8 mouse cellular contexts compared by ENCODE assay signal in the genomic region with DNA sequence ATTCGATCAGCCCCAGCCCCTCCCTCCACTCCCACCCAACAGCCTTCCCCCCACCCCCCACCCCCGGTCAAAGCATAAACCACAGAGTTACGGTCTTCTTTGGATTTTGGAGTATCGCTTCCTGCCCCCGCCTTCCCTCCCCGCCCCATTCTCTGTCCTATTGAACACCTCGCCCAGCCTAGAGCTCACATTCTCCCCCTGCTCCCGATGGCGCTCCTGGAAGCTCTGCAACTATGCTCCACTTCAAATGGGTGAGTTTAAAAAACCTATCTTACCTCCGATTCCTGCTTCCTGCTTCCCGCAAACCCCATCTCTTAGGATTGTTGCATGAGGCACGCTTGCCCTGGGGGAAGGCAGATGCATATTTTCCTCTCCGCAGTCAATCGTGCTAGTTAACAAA.
A peak's percentile ranks its signal among the peaks of the same experiment; 100 is the strongest.
DNase-seq lines count a peak whose midpoint lies in the region; ATAC-seq and TF ChIP-seq lines count a peak whose summit lies in the region.

No protein-coding gene starts in this region.

- WGBS in midbrain, embryonic 14.5 days, result under 1% methylated on average over 14 of the region's 14 CpGs

- peak overlapping the region; percentile 95 for H3K27ac ChIP-seq in left cerebral cortex, adult 2 months
- H3K27ac ChIP-seq in midbrain, embryonic 14.5 days (replicated peaks; ENCODE audit: low read depth, low read length), result peak overlapping the region; percentile 100

- H3K27me3 ChIP-seq in midbrain, embryonic 14.5 days (ENCODE audit: control insufficient read depth, insufficient read depth, low read length), result no peaks in the 10 kb centered on the region

- intact Hi-C loops in left cerebral cortex, adult 2 months (cut with DNase I), result loop anchor here (1.0 to 2.0 kb wide), 4 partner anchors 30 to 204 kb away; no protein-coding TSS in a partner anchor

- peaks cover 18% of the 10 kb centered on the region for H3K4me1 ChIP-seq in midbrain, embryonic 14.5 days (ENCODE audit: control insufficient read depth, insufficient read depth, low read length)

- H3K4me3 ChIP-seq in left cerebral cortex, adult 2 months, result peak overlapping the region; percentile 74
- peak overlapping the region; percentile 83 for H3K4me3 ChIP-seq in midbrain, embryonic 14.5 days (replicated peaks; ENCODE audit: low read depth, low read length)

- ATAC-seq in midbrain, embryonic 14.5 days (ENCODE audit: low FRiP score, low TSS enrichment), result peak; percentile 15; the same call in 1 of the 2 replicates

- TF ChIP-seq CTCF in left cerebral cortex, adult 2 months (IDR thresholded peaks at IDR 0.05), result no peak

- H3K9ac ChIP-seq in midbrain, embryonic 14.5 days (replicated peaks; ENCODE audit: low read length), result peak overlapping the region; percentile 100

- H3K4me2 ChIP-seq in midbrain, embryonic 14.5 days (ENCODE audit: low read length), result peak overlapping the region; percentile 81

- H3K36me3 ChIP-seq in midbrain, embryonic 14.5 days (ENCODE audit: control insufficient read depth, insufficient read depth, low read length), result peaks cover 5% of the 10 kb centered on the region

- no peaks in the 10 kb centered on the region for H3K9me3 ChIP-seq in midbrain, embryonic 14.5 days (ENCODE audit: control insufficient read depth, low read length)

- peak in 1 of 2 experiments; percentile 35 for DNase-seq in left cerebral cortex, adult 2 months (ENCODE audit: extremely low spot score in 1 of 2, low spot score in 2 of 2)
- DNase-seq in left cerebral cortex, adult 8-10 months (ENCODE audit: low spot score in 2 of 2), result no peak
- DNase-seq in brain, adult 2 months (ENCODE audit: low read depth, low spot score), result peak; percentile 68
- peak; percentile 27 to 57 for DNase-seq in gastrocnemius, postnatal 4 days (ENCODE audit: low spot score in 2 of 2)
- peak; percentile 38 to 50 for DNase-seq in kidney, postnatal 25 days
- peak; percentile 75 for DNase-seq in midbrain, embryonic 14.5 days
- no peak for DNase-seq in T-cell, adult 2 months (ENCODE audit: low spot score)
- DNase-seq in layer of hippocampus, postnatal 14 days (ENCODE audit: low spot score in 2 of 2), result no peak

Comparison
In these comparisons a context has a peak if more than half of its experiments do, and no peak if none do; other contexts are left out.
1. DNase-seq: peak in brain, adult 2 months (single experiment), gastrocnemius, postnatal 4 days (2 of 2), kidney, postnatal 25 days (2 of 2) and midbrain, embryonic 14.5 days (single experiment); none in left cerebral cortex, adult 8-10 months (0 of 2), T-cell, adult 2 months (single experiment) and layer of hippocampus, postnatal 14 days (0 of 2).